Mouse (Mus musculus) layer of hippocampus, adult 9-11 months (tissue): ENCODE measurements around the gene Hist1h3f.
"Not testable (repeated sequence)": the region's sequence is repeated elsewhere in the genome, so short reads cannot be mapped to it uniquely, and the experiment has no call there.

Experiments used
- DNase-seq: peaks from one replicate; pipeline ENCODE4 v3.0.0; 2022

Gene Hist1h3f

DNA sequence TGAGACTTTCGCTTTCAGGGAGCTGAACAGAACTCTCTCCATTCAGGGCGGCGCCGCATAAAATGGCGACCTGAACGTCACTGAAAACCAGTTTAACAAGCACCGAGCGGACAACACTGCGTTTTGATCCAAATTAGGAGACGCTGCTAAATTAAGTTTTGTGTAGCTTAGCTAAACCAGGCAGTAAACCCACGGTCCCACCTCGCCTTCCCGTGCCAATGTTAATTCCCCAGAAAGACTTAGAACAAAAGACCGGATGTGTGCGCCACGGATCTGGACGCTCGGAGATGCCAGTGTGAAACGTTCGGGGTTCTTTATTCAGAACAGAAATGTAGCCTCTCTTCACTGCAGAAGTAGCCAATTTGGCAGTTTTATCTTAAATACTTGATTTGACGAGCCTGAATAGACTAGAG, 41.2 kb downstream of the Hist1h3f start:
- peak; percentile 67 for DNase-seq

DNA sequence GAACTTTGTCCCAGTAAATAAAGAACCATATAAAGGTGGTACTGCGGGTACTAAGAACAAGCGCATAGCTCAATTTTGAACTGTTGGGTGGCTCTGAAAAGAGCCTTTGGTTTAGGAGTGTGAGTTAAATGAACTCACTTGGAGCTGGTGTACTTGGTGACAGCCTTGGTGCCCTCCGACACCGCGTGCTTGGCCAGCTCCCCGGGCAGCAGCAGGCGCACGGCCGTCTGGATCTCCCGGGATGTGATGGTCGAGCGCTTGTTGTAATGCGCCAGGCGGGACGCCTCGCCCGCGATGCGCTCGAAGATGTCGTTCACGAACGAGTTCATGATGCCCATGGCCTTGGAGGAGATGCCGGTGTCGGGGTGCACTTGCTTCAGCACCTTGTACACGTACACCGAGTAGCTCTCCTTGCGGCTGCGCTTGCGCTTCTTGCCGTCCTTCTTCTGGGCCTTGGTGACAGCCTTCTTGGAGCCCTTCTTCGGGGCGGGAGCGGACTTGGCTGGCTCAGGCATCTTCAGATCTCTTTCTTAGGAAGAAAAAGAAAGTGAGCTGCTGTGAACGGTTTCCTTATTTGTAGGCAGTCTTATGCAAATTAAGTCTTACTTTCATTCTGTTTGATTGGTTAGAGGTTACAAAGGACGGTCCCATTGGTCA, 41.7 kb downstream of the Hist1h3f start:
- DNase-seq, result peak; percentile 77

DNA sequence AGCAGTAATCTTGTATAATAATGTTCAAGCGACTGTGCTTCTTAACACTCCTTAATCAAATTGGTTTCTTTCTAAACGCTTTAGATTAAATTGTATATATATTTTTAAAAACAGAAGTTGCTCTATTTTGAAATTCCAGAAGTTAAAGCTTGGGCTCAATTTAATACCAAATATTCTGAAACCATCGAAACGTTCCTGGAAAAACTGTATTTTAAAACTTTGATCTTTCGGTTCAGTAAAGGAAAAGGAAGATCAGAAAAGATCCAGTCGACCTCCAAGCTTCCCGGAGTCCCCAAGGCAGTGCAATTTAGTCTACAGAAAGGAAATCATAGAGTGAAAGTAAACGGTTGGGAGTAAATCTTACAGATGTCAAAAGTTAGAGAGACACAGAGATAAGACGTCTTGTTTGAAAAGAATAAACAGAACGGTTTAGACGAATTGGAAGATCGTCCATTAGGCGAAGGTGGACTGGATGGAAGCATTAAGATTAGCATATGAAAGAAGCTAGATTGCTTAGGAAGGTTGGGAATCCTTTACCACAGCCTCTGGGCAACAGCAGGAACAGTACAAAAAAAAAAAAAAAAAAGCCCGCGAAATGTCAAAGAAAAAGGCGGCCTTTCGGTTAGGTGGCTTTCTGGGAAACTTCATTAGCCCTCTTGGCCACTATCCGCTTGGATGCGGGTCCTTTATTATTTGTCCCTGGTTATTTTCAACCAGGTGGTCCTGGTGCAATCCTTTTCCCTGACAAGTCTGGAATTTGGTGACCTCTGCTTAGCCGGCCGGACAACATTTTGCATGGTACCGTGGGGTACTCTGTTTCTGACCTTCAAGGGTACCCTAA, 42.5 kb downstream of the Hist1h3f start:
- no peak for DNase-seq

DNA sequence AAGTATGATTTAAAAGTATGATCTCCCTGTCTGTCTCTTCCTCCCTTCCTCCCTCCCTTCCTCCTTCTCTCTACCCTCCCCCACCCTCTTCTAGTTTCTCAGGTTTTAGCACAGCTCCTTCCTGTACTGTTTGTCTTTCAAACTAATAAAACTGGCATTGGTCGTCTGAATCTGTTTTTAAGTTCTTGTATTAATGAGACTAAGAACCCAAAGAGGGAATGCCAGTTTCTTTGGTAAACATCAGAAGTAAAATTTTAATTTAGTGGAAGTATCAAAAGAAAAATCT, 43.0 kb downstream of the Hist1h3f start:
- DNase-seq, result no peak

DNA sequence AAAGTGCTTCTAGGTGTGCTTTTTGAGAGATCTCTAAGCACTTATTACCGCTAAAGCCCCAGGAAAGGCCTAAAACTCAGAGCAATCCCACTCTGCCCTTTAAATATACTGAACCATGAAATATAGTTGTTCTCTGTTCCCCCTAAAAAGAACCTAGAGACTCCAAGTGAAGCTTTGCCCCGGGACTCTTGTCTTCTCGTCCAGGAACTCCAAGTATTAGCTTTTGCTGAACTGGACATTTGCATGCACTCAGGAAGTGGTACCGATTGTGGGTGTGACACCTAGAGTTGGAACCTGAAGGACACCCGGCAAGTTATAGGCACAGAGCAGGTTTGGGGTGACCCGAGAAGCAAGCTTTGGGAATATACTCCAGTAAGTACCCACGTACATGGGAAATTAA, 47.4 kb downstream of the Hist1h3f start:
- no peak for DNase-seq

DNA sequence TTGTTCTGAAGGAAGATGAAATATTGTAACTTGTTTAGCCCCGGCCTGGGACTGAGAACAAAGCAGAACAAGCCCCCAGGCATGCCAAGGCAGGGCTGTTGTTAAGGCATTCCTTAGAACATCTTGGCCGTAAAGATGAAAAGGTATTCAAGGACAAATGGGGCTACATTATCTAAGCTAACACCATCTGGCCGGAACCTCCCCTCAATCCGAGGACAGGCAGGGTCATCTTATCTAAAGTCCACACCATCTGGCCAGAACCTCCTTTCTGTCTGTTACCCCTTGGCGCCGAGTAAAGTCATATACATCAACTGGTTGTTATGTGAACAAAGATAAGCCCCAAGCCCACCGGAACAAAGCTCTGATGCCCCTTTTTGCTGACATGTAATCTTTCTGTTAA, 48.0 kb downstream of the Hist1h3f start:
- not testable (repeated sequence) for DNase-seq

DNA sequence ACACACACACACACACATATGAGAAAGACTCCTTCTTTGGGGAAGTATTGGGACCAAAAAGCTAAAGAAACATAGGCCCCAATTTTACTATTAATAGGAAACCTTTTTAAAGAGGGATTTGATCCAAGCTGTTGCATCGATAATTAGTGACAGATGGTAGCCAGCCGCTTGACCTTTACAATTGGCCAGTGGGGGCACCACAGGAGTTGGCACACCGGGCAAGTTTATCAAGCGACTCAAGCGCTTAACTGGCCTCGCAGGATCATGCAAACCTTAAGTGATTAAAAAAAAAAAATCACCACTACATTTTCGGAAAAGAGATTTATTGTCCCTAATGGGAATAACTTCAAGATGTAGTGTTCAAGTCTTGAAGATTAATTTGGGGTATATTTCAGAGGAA, 48.8 kb downstream of the Hist1h3f start:
- DNase-seq, result no peak

DNA sequence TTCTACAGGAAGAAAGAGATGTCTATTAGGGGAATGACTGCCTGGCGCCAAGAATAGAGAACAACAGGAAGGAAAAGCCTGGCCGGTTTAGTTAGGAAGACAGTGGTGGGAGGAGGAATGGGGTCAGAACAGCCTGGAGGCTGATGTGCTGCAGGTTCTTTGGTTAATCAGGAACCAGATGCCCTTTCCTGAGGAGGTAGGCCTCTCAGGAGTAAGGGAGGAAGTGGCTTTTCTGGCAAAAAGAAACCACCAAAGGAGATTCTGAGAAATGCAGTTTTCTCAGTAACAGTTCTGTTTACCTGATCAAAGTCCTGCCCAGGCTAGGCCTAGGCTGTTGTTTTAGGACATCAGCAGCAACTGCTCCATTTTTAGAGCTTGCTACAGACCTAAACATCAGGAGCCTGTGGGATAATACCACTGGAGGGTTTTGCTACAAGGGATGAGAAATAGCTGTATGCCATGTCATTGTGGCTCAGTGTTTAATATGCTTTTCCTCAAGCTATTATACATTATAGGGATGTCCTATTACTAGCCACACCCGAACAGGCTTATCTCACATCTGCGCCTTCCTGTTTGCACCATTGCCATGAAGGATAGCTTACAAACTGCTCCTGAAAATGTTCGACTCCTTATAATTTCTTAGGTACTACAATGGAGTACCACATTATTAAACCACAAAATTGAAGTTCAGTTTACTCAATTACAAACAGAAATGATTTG, 49.4 kb downstream of the Hist1h3f start:
- DNase-seq, result no peak
